Mouse (Mus musculus) liver, embryonic 12.5 days (tissue): ENCODE results near the gene Fras1. TPM values are rescaled to one million over a fixed set of nuclear protein-coding genes. Genes with fewer than 3 reads are reported as not detected.

Source experiments
- ATAC-seq: fragments of 200-750 bp; cut with Nextera tagmentation; 2 replicates; pipeline ENCODE4 v1.8.0; 2017; ENCODE audit warnings: moderate number of reproducible peaks, mild to moderate bottlenecking, moderate library complexity
- H3K27ac ChIP-seq: fragments of 300-500 bp; sonication (generic); 2 replicates; pipeline ENCODE4 v1.5.1; 2016; ENCODE audit warnings: mild to moderate bottlenecking
- H3K27me3 ChIP-seq: fragments of 300-500 bp; sonication (generic); replicated peaks from 2 replicates; pipeline ENCODE4 v1.6.1; 2016; ENCODE audit warnings: mild to moderate bottlenecking, moderate library complexity
- H3K36me3 ChIP-seq: fragments of 300-500 bp; sonication (generic); 2 replicates; pipeline ENCODE4 v1.6.1; 2016; ENCODE audit warnings: mild to moderate bottlenecking, moderate library complexity
- H3K4me1 ChIP-seq: fragments of 300-500 bp; sonication (generic); 2 replicates; pipeline ENCODE4 v1.6.1; 2016
- H3K4me2 ChIP-seq: fragments of 300-500 bp; sonication (generic); 2 replicates; pipeline ENCODE4 v1.6.1; 2016; ENCODE audit warnings: mild to moderate bottlenecking, moderate library complexity
- H3K4me3 ChIP-seq: fragments of 300-500 bp; sonication (generic); 2 replicates; pipeline ENCODE4 v1.5.1; 2016; ENCODE audit warnings: mild to moderate bottlenecking, moderate library complexity
- H3K9ac ChIP-seq: fragments of 300-500 bp; sonication (generic); 2 replicates; pipeline ENCODE4 v1.6.1; 2016; ENCODE audit warnings: mild to moderate bottlenecking, moderate library complexity
- H3K9me3 ChIP-seq: fragments of 300-500 bp; sonication (generic); replicated peaks from 2 replicates; pipeline ENCODE4 v1.6.1; 2016; ENCODE audit warnings: mild to moderate bottlenecking, moderate library complexity
- whole genome bisulfite sequencing: fragments of 180-500 bp; shearing (Covaris S2); methylation state at CpG from one replicate; pipeline ENCODE4 v1.1.7; 2016; ENCODE audit not compliant: insufficient replicate concordance; 5-methylcytosine and 5-hydroxymethylcytosine counted together
- polyA plus RNA-seq: library from polyadenylated mRNA; unstranded; fragments of >200 nt; fragmentation: Nextera tagmentation; extraction: Ambion mirVana; gene quantifications from 2 replicates; pipeline ENCODE4 v1.2.1, GENCODE M21; 2016

The Fras1 gene
- polyA plus RNA-seq, 1 experiment from 2014 or later: 3.0 TPM

- Histone ChIP-seq H3K27me3 (peaks cover 7% of the 10 kb centered on the region; the same call in 1 of the 2 replicates), H3K4me2 (no peak overlapping the region), H3K27ac (no peak overlapping the region), H3K4me3 (no peak overlapping the region), H3K9ac (no peak overlapping the region), H3K36me3 (no peaks in the 10 kb centered on the region), H3K9me3 (no peaks in the 10 kb centered on the region), H3K4me1 (no peaks in the 10 kb centered on the region)
- ATAC-seq: no peak
- 74% methylated on average over 13 of the region's 13 CpGs for WGBS
Observed at GRCm38 (mm10) chr5:96824769-96825327, 451.1 kb downstream of the Fras1 start.

GRCm38 (mm10) chr5:96827176-96827575, 453.4 kb downstream of the Fras1 start:
- Histone ChIP-seq H3K4me3 (no peak overlapping the region), H3K27ac (no peak overlapping the region), H3K4me2 (no peak overlapping the region), H3K36me3 (no peaks in the 10 kb centered on the region), H3K9ac (no peak overlapping the region), H3K4me1 (no peaks in the 10 kb centered on the region), H3K9me3 (no peaks in the 10 kb centered on the region), H3K27me3 (peaks cover 7% of the 10 kb centered on the region; the same call in 1 of the 2 replicates)
- no peak for ATAC-seq
- WGBS: 41% methylated on average over 1 of the region's 1 CpGs

Other genes starting within 250 kb of the Fras1 start
- 9.1 and 12.1 TPM in 2 replicates for gene Cnot6l, start 209.8 kb upstream of the Fras1 start, polyA plus RNA-seq
- gene Mrpl1, start 164.5 kb upstream of the Fras1 start, polyA plus RNA-seq: 22.3 and 23.6 TPM in 2 replicates